Mouse (Mus musculus) urinary bladder, postnatal 14 days (tissue): Measurements from ENCODE around the gene Gm9048.
"Not testable (repeated sequence)": the region's sequence is repeated elsewhere in the genome, so short reads cannot be mapped to it uniquely, and the experiment has no call there.

Experiments
- DNase-seq: peaks from one replicate; pipeline ENCODE4 v3.0.0; 2021; ENCODE audit warnings: low spot score

Gene Gm9048

DNA sequence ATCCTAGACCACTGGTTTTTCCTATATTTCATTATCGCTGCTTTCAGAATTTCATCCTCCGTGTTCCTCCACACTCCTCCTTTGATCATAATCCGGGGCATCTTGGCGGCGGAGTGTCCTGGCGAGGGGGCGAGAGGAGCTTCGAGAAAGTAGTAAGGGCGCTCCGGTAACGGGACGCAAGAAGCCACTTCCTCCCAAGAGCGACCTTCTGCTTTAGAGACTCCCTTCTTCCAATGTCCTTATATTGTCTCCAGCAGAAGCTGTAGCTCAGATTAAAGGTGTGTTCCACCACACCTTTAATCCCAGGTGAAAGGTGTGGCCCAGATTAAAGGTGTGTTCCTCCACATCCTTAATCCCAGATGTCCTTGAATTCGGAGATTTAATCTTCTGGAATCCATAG, at the start of gene Gm9048:
Gene Gm9048 (minus strand): TSS at position 101 of the 400 bp plus-strand sequence.
- not testable (repeated sequence) for DNase-seq

DNA sequence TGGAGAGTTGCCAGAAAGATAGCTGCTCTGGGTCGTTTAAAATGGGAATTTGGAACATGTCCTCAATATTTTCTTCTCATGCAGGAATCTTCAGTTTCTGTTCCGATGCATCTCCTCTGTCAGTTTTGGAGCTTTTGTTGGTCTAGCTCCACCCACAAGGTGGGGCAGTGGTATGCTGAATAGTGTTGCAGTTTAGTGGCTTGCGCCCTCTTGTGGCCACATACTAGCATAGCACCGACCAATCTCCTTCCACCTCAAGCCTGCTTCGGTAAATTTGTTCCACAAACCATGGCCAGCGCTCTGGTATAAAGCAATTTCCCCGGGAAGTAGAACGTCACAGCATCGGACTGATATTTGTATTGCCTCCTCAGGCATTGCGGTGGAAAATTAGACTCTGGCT, 22.0 kb upstream of the Gm9048 start:
- peak; percentile 76 for DNase-seq

DNA sequence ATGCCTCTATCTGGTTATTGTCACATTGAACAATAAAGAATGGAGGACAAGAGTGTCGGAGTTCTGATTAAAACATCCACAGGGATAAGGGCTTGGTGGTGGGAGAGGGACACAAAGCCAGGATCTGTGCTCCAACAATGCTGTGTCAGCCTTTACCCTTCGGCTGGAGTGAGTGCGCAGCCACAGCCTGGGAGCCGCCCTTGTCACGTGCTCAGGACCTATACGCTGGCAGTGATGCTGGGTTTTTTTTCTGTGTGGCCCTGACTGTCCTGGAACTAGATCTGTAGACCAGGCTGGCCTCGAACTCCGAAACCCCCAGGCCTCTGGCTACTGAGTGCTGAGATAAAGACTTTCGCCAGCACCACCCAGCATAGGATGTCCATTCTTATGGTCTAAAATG, 21.0 kb upstream of the Gm9048 start:
- no peak for DNase-seq

DNA sequence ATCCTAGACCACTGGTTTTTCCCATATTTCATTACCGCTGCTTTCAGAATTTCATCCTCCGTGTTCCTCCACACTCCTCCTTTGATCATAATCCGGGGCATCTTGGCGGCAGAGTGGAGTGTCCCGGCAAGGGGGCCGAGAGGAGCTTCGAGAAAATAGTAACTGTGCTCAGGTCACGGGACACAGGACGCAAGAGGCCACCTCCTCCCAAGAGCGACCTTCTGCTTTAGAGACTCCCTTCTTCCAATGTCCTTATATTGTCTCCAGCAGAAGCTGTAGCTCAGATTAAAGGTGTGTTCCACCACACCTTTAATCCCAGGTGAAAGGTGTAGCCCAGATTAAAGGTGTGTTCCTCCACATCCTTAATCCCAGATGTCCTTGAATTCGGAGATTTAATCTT, 5.5 kb upstream of the Gm9048 start, which contains the start of gene Gm9049:
Gene Gm9049 (minus strand): TSS at position 101 of the 400 bp plus-strand sequence.
- DNase-seq: not testable (repeated sequence)

DNA sequence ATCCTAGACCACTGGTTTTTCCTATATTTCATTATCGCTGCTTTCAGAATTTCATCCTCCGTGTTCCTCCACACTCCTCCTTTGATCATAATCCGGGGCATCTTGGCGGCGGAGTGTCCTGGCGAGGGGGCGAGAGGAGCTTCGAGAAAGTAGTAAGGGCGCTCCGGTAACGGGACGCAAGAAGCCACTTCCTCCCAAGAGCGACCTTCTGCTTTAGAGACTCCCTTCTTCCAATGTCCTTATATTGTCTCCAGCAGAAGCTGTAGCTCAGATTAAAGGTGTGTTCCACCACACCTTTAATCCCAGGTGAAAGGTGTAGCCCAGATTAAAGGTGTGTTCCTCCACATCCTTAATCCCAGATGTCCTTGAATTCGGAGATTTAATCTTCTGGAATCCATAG, 5.3 kb downstream of the Gm9048 start, which contains the start of gene Gm9046:
Gene Gm9046 (minus strand): TSS at position 101 of the 400 bp plus-strand sequence.
- not testable (repeated sequence) for DNase-seq

DNA sequence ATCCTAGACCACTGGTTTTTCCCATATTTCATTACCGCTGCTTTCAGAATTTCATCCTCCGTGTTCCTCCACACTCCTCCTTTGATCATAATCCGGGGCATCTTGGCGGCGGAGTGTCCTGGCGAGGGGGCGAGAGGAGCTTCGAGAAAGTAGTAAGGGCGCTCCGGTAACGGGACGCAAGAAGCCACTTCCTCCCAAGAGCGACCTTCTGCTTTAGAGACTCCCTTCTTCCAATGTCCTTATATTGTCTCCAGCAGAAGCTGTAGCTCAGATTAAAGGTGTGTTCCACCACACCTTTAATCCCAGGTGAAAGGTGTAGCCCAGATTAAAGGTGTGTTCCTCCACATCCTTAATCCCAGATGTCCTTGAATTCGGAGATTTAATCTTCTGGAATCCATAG, 10.7 kb downstream of the Gm9048 start, which contains the start of gene Gm9045:
Gene Gm9045 (minus strand): TSS at position 101 of the 400 bp plus-strand sequence.
- DNase-seq: not testable (repeated sequence)

DNA sequence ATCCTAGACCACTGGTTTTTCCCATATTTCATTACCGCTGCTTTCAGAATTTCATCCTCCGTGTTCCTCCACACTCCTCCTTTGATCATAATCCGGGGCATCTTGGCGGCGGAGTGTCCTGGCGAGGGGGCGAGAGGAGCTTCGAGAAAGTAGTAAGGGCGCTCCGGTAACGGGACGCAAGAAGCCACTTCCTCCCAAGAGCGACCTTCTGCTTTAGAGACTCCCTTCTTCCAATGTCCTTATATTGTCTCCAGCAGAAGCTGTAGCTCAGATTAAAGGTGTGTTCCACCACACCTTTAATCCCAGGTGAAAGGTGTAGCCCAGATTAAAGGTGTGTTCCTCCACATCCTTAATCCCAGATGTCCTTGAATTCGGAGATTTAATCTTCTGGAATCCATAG, 16.2 kb downstream of the Gm9048 start, which contains the start of gene Gm9044:
Gene Gm9044 (minus strand): TSS at position 101 of the 400 bp plus-strand sequence.
- not testable (repeated sequence) for DNase-seq

DNA sequence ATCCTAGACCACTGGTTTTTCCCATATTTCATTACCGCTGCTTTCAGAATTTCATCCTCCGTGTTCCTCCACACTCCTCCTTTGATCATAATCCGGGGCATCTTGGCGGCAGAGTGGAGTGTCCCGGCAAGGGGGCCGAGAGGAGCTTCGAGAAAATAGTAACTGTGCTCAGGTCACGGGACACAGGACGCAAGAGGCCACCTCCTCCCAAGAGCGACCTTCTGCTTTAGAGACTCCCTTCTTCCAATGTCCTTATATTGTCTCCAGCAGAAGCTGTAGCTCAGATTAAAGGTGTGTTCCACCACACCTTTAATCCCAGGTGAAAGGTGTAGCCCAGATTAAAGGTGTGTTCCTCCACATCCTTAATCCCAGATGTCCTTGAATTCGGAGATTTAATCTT, 21.6 kb downstream of the Gm9048 start, which contains the start of gene Gm9040:
Gene Gm9040 (minus strand): TSS at position 101 of the 400 bp plus-strand sequence.
- DNase-seq: not testable (repeated sequence)

DNA sequence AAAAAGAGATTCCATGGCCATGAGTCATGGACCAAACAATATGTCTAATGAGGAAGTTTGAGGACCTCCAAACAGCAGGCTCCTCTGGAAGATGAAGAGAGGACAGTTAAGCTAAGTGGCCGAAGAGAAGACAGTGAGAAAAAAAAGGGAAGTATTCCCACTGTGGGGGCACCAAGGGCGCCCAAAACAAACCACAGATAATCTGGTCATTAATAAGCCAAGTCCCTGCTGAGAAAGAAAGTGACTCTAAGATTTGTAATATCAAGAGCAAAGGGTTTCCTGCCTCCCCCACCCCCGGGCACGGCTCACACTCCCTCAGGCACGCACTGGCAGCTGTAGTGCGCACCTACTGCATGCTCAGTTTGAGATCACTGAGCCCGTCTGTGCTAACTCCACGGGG, 29.5 kb downstream of the Gm9048 start:
- no peak for DNase-seq

DNA sequence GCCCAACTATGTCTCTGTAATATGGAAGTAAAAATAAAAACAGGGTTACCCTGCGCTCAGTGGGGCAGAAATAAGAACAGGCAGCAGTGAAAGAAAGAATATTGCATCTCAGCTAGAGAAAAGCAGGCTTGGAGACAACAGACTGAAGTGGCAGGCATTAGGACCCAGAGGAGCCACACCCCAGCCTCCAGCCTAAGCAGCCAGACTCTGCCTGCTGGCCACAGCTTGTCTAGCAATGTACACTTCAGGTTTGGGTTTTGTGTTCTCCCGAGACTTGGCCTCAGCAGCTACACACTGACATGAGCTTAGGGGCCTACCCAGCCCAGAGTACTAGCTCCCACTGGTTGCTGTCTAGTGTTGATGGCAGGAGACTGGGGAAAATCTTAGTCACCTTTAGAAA, 46.3 kb downstream of the Gm9048 start:
- DNase-seq: not testable (repeated sequence)
